Mouse (Mus musculus) MEL-GATA-1-ER (cell line): ENCODE data around the gene Gm8050.
"Not testable (repeated sequence)": the region's sequence is repeated elsewhere in the genome, so short reads cannot be mapped to it uniquely, and the experiment has no call there.

Experiments used
- DNase-seq: peaks from one replicate; pipeline ENCODE4 v3.0.0-alpha.2; 2012; ENCODE audit warnings: low read depth; ENCODE audit errors: extremely low read depth

Gm8050 gene

GRCm38 (mm10) chr14:6720151-6720550 lies at the start of gene Gm8050:
Gene Gm8050, minus strand, starts transcription at chr14:6720251.
- not testable (repeated sequence) for DNase-seq

- DNase-seq, result not testable (repeated sequence)
Observed at GRCm38 (mm10) chr14:6757231-6757536, 37.1 kb upstream of the Gm8050 start.

- not testable (repeated sequence) for DNase-seq
Observed at GRCm38 (mm10) chr14:6756384-6757230, 36.6 kb upstream of the Gm8050 start.

GRCm38 (mm10) chr14:6742232-6742631 lies 22.2 kb upstream of the Gm8050 start, which contains the start of gene Gm3636:
Gene Gm3636, minus strand, starts transcription at chr14:6742332.
- not testable (repeated sequence) for DNase-seq

GRCm38 (mm10) chr14:6684070-6684469 lies 36.0 kb downstream of the Gm8050 start, which contains the start of gene Gm10251:
Gene Gm10251, minus strand, starts transcription at chr14:6684170.
- not testable (repeated sequence) for DNase-seq
